Mouse (Mus musculus): ENCODE data around the gene Gpr171. TPM values are rescaled to one million over a fixed set of nuclear protein-coding genes. Genes with fewer than 3 reads are reported as not detected.
"Not testable (repeated sequence)": the region's sequence is repeated elsewhere in the genome, so short reads cannot be mapped to it uniquely, and the experiment has no call there.

The Gpr171 gene
- total and polyA plus RNA-seq, 3 experiments: 12.6 to 59.4 (median 20.9) TPM

DNA sequence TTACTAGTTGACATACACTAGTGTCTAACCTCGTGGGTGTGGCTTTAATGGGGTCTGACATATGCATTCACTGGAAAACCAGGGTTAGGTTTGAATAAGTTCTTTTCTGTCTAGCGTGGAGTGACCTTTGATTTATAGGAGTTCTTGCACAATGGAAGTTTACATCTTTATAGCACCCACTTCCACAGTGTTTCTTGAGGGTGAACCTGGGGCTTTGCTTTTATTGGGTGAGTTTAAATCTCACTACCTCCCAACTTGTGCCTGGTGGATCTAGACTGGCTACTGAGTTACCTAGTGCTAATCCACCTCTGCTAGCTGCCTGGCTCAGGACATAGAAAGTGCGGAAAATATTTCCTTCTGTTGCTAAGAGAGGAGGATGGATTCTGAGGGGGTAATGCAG lies 10.3 kb upstream of the Gpr171 start:
- no peak overlapping the region for H3K4me3 ChIP-seq (replicated peaks in 1 of 3; ENCODE audit: low read depth in 2 of 3, low read length in 2 of 3, poor library complexity in 1 of 3)
- peaks cover 0 to 9% of the 10 kb centered on the region in 2 experiments; a peak in 3 of 4 replicates for H3K4me1 ChIP-seq (ENCODE audit: control insufficient read depth in 1 of 2, insufficient read depth in 2 of 2)
- H3K9me3 ChIP-seq (replicated peaks; ENCODE audit: low read length): no peaks in the 10 kb centered on the region
- H3K79me2 ChIP-seq (replicated peaks; ENCODE audit: control insufficient read depth, extremely low read depth, insufficient read depth, poor library complexity, severe bottlenecking): no peaks in the 10 kb centered on the region
- DNase-seq (ENCODE audit: extremely low read depth): no peak
- TF ChIP-seq SMC3 (IDR thresholded peaks at IDR 0.05; ENCODE audit: low read depth, low read length) (no peak), ZMIZ1 (IDR thresholded peaks at IDR 0.05; ENCODE audit: low read depth, low read length) (no peak), ELF1 (IDR thresholded peaks at IDR 0.05; ENCODE audit: low read depth, low read length) (no peak), E2F4 (IDR thresholded peaks at IDR 0.05; ENCODE audit: insufficient replicate concordance, low read depth, low read length) (no peak), RCOR1 (conservative IDR thresholded peaks at IDR 0.05; ENCODE audit: low read depth, low read length) (no peak), CHD1 (IDR thresholded peaks at IDR 0.05; ENCODE audit: low read depth, low read length) (no peak), JUN (IDR thresholded peaks at IDR 0.05; ENCODE audit: insufficient read depth, low read depth, low read length) (no peak), KAT2A (IDR thresholded peaks at IDR 0.05; ENCODE audit: insufficient replicate concordance, low read length) (no peak), ETS1 (conservative IDR thresholded peaks at IDR 0.05; ENCODE audit: low read depth, low read length) (no peak), PAX5 (IDR thresholded peaks at IDR 0.05; ENCODE audit: low read length) (no peak), ZKSCAN1 (IDR thresholded peaks at IDR 0.05; ENCODE audit: borderline replicate concordance, low read depth, low read length) (no peak), UBTF (IDR thresholded peaks at IDR 0.05; ENCODE audit: low read depth, low read length) (no peak), MAFK (IDR thresholded peaks at IDR 0.05; ENCODE audit: insufficient replicate concordance, low read length) (no peak), ZC3H11A (IDR thresholded peaks at IDR 0.05; ENCODE audit: low read depth, low read length) (no peak), TBP (conservative IDR thresholded peaks at IDR 0.05; ENCODE audit: low read depth, low read length) (no peak), USF1 (IDR thresholded peaks at IDR 0.05; ENCODE audit: low read depth, low read length) (no peak), RAD21 (IDR thresholded peaks at IDR 0.05; ENCODE audit: low read depth, low read length) (no peak)
- no peak overlapping the region for H3K4me2 ChIP-seq (ENCODE audit: insufficient read depth, low read depth, poor library complexity, severe bottlenecking)
- dilution Hi-C loops (cut with MboI; ENCODE audit: extremely low pct_ligation_motif_present, extremely low pct_unique_long_range_greater_than_20kb, low sequenced_read_pairs) (no loop called here), in situ Hi-C loops (cut with MboI; ENCODE audit: low pct_ligation_motif_present, low pct_unique_long_range_greater_than_20kb, low sequenced_read_pairs) (no loop called here)
- H3K27me3 ChIP-seq (replicated peaks): no peaks in the 10 kb centered on the region
- H3K9ac ChIP-seq (ENCODE audit: insufficient read depth, low read depth): no peak overlapping the region
- no peak overlapping the region for H3K27ac ChIP-seq (ENCODE audit: insufficient read depth, low read depth)
- peaks cover 0 to 8% of the 10 kb centered on the region in 2 experiments for H3K36me3 ChIP-seq (replicated peaks in 1 of 2; ENCODE audit: control insufficient read depth in 1 of 2, insufficient read depth in 1 of 2, low read length in 1 of 2)

DNA sequence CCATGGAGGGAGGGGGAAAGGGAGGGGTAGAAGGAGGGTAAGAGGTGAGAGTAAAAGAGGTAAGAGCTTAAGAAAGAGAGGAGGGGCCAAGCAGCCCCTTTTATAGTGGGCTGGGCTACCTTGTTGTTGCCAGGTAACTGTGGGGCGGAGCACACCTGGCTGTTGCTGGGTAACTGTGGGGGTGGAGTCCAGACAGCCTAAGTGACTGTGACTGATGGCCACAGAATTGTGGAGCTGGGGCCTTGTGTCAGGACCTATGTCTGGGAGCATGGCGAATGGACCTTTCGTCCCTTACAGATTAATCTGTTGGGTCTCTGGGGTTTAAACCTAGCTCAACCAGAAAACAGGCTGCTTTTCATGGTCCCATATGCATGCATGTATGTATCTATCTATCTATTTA lies 8.2 kb upstream of the Gpr171 start:
- H3K79me2 ChIP-seq (replicated peaks; ENCODE audit: control insufficient read depth, extremely low read depth, insufficient read depth, poor library complexity, severe bottlenecking); DNase-seq (ENCODE audit: extremely low read depth); H3K4me2 ChIP-seq (ENCODE audit: insufficient read depth, low read depth, poor library complexity, severe bottlenecking); dilution Hi-C loops (cut with MboI; ENCODE audit: extremely low pct_ligation_motif_present, extremely low pct_unique_long_range_greater_than_20kb, low sequenced_read_pairs); H3K27me3 ChIP-seq (replicated peaks); H3K9me3 ChIP-seq (replicated peaks; ENCODE audit: low read length); H3K27ac ChIP-seq (ENCODE audit: insufficient read depth, low read depth); H3K4me3 ChIP-seq (replicated peaks in 1 of 3; ENCODE audit: low read depth in 2 of 3, low read length in 2 of 3, poor library complexity in 1 of 3); in situ Hi-C loops (cut with MboI; ENCODE audit: low pct_ligation_motif_present, low pct_unique_long_range_greater_than_20kb, low sequenced_read_pairs); H3K36me3 ChIP-seq (replicated peaks in 1 of 2; ENCODE audit: control insufficient read depth in 1 of 2, insufficient read depth in 1 of 2, low read length in 1 of 2); H3K9ac ChIP-seq (ENCODE audit: insufficient read depth, low read depth): not testable (repeated sequence)
- H3K4me1 ChIP-seq (ENCODE audit: control insufficient read depth in 1 of 2, insufficient read depth in 2 of 2): peaks cover 0 to 14% of the 10 kb centered on the region in 2 experiments; a peak in 3 of 4 replicates
